ENCODE assay signal across 27 mouse cellular contexts in the genomic region with DNA sequence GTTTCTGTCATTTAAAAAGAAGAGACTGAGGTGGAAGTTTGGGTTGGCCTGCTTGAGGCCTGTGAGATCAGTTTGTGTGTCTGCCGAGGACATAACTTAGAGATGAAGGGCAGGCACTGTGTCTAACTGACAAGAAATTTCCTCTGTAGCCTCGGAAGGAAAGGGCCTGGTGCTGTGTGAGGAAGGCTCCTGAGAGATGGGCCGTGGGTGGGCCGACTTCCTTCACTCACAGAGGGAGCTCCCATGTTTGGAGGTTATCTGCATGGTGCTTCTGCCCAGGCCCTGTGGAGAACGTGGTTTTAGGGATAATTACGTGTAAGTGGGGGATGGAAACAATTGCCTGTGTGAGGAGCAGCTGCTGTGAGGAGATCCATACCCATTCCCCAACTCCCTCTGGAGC. TPM values are rescaled to one million over a fixed set of nuclear protein-coding genes. Genes with fewer than 3 reads are reported as not detected.
A peak's percentile ranks its signal among the peaks of the same experiment; 100 is the strongest.
DNase-seq lines count a peak whose midpoint lies in the region; ATAC-seq lines count a peak whose summit lies in the region.
"Had no signal": no experiment of that assay in that cellular context is flagged by ENCODE, and none has a peak within 500 bp of the region (broad histone marks: within the 10 kb centered on the region; RNA-seq: fewer than 3 reads in every experiment).

No protein-coding gene starts in this region.

- H3K27ac ChIP-seq in heart, embryonic 10.5 days, result peak overlapping the region; percentile 31; the same call in 1 of the 2 replicates
- H3K27ac ChIP-seq in heart, embryonic 11.5 days (ENCODE audit: low read depth, low read length), result no peak overlapping the region
- H3K27ac ChIP-seq in kidney, embryonic 15.5 days, result peak overlapping the region; percentile 49; the same call in 1 of the 2 replicates
- H3K27ac ChIP-seq in midbrain, embryonic 11.5 days (ENCODE audit: low read depth, low read length), result no peak overlapping the region
- H3K27ac ChIP-seq in midbrain, embryonic 16.5 days (ENCODE audit: low read length), result no peak overlapping the region
- H3K27ac ChIP-seq: hindbrain, embryonic 10.5 days; hindbrain, embryonic 15.5 days; liver, embryonic 15.5 days; lung, embryonic 15.5 days; neural tube, embryonic 15.5 days had no signal

- H3K36me3 ChIP-seq in heart, embryonic 10.5 days, result no peaks in the 10 kb centered on the region
- no peaks in the 10 kb centered on the region for H3K36me3 ChIP-seq in heart, embryonic 11.5 days (ENCODE audit: control insufficient read depth, insufficient read depth, low read length)
- H3K36me3 ChIP-seq in kidney, embryonic 15.5 days, result no peaks in the 10 kb centered on the region
- no peaks in the 10 kb centered on the region; the same call in 1 of the 2 replicates for H3K36me3 ChIP-seq in midbrain, embryonic 11.5 days (ENCODE audit: control insufficient read depth, insufficient read depth, low read length)
- H3K36me3 ChIP-seq in midbrain, embryonic 16.5 days (ENCODE audit: control insufficient read depth, insufficient read depth, low read length), result no peaks in the 10 kb centered on the region
- H3K36me3 ChIP-seq: heart, embryonic 12.5 days; hindbrain, embryonic 10.5 days; hindbrain, embryonic 15.5 days; liver, embryonic 15.5 days; lung, embryonic 15.5 days; neural tube, embryonic 15.5 days had no signal

- H3K4me1 ChIP-seq in heart, embryonic 10.5 days, result peaks cover 72% of the 10 kb centered on the region
- peaks cover 48% of the 10 kb centered on the region for H3K4me1 ChIP-seq in heart, embryonic 11.5 days (ENCODE audit: control insufficient read depth, insufficient read depth, low read length)
- H3K4me1 ChIP-seq in kidney, embryonic 15.5 days, result peaks cover 70% of the 10 kb centered on the region
- no peaks in the 10 kb centered on the region for H3K4me1 ChIP-seq in midbrain, embryonic 11.5 days (ENCODE audit: control insufficient read depth, insufficient read depth, low read length)
- peaks cover 3% of the 10 kb centered on the region; the same call in 1 of the 2 replicates for H3K4me1 ChIP-seq in midbrain, embryonic 16.5 days (ENCODE audit: control insufficient read depth, insufficient read depth, low read length)

- WGBS in heart, embryonic 10.5 days, result 29% methylated on average over 6 of the region's 6 CpGs
- 40% methylated on average over 6 of the region's 6 CpGs for whole genome bisulfite sequencing in heart, embryonic 11.5 days (ENCODE audit: insufficient replicate concordance)
- 43% methylated on average over 6 of the region's 6 CpGs for WGBS in kidney, embryonic 15.5 days
- WGBS in midbrain, embryonic 11.5 days, result 64% methylated on average over 6 of the region's 6 CpGs
- WGBS in midbrain, embryonic 16.5 days, result 75% methylated on average over 6 of the region's 6 CpGs

- no peaks in the 10 kb centered on the region for H3K9me3 ChIP-seq in heart, embryonic 10.5 days
- H3K9me3 ChIP-seq in heart, embryonic 11.5 days (replicated peaks; ENCODE audit: control insufficient read depth, low read length), result no peaks in the 10 kb centered on the region
- H3K9me3 ChIP-seq in kidney, embryonic 15.5 days (replicated peaks), result no peaks in the 10 kb centered on the region
- H3K9me3 ChIP-seq in midbrain, embryonic 11.5 days (ENCODE audit: control insufficient read depth, low read length), result no peaks in the 10 kb centered on the region
- no peaks in the 10 kb centered on the region for H3K9me3 ChIP-seq in midbrain, embryonic 16.5 days (replicated peaks; ENCODE audit: control insufficient read depth, low read length, poor library complexity, severe bottlenecking)
- H3K9me3 ChIP-seq: heart, embryonic 12.5 days; hindbrain, embryonic 10.5 days; hindbrain, embryonic 15.5 days; liver, embryonic 15.5 days; lung, embryonic 15.5 days; neural tube, embryonic 15.5 days had no signal

- H3K27me3 ChIP-seq in heart, embryonic 10.5 days (ENCODE audit: insufficient read depth, poor library complexity, severe bottlenecking), result no peaks in the 10 kb centered on the region
- no peaks in the 10 kb centered on the region for H3K27me3 ChIP-seq in heart, embryonic 11.5 days (ENCODE audit: control insufficient read depth, insufficient read depth, low read length)
- no peaks in the 10 kb centered on the region for H3K27me3 ChIP-seq in kidney, embryonic 15.5 days
- no peaks in the 10 kb centered on the region for H3K27me3 ChIP-seq in midbrain, embryonic 11.5 days (ENCODE audit: control insufficient read depth, insufficient read depth, low read length)
- H3K27me3 ChIP-seq in midbrain, embryonic 16.5 days (ENCODE audit: control insufficient read depth, insufficient read depth, low read depth, low read length), result no peaks in the 10 kb centered on the region
- H3K27me3 ChIP-seq: heart, embryonic 12.5 days; hindbrain, embryonic 15.5 days; liver, embryonic 15.5 days; lung, embryonic 15.5 days; neural tube, embryonic 15.5 days had no signal

- no peak overlapping the region for H3K4me3 ChIP-seq in heart, embryonic 10.5 days
- no peak overlapping the region for H3K4me3 ChIP-seq in heart, embryonic 11.5 days (ENCODE audit: low read depth, low read length)
- no peak overlapping the region for H3K4me3 ChIP-seq in kidney, embryonic 15.5 days (replicated peaks)
- H3K4me3 ChIP-seq in midbrain, embryonic 11.5 days (ENCODE audit: low read depth, low read length), result no peak overlapping the region
- H3K4me3 ChIP-seq in midbrain, embryonic 16.5 days (ENCODE audit: low read depth, low read length), result no peak overlapping the region
- H3K4me3 ChIP-seq: erythroblast, embryonic 14.5 days; heart, embryonic 12.5 days; hindbrain, embryonic 10.5 days; hindbrain, embryonic 15.5 days; liver, embryonic 15.5 days; lung, embryonic 15.5 days; neural tube, embryonic 15.5 days had no signal

- no peak for DNase-seq in heart, embryonic 10.5 days (ENCODE audit: low spot score)
- no peak for DNase-seq in kidney, adult 11 months
- peak; percentile 82 for DNase-seq in midbrain, embryonic 11.5 days (ENCODE audit: low spot score, missing footprints)
- DNase-seq in kidney, postnatal 25 days, result peak; percentile 29 to 60
- DNase-seq in lung, postnatal 14 days, result no peak
- DNase-seq: cerebellum, adult 2 months; cerebellum, postnatal 14 days; heart, postnatal 10 days; layer of hippocampus, postnatal 36 days; liver; lung, postnatal 36 days; midbrain, embryonic 14.5 days; retina, postnatal 1 day; right cerebral cortex, postnatal 14 days had no signal

- H3K4me2 ChIP-seq in heart, embryonic 11.5 days, result no peak overlapping the region
- H3K4me2 ChIP-seq in kidney, embryonic 15.5 days, result no peak overlapping the region
- H3K4me2 ChIP-seq in midbrain, embryonic 11.5 days, result no peak overlapping the region
- H3K4me2 ChIP-seq in midbrain, embryonic 16.5 days (ENCODE audit: low read length), result no peak overlapping the region
- H3K4me2 ChIP-seq: heart, embryonic 12.5 days; hindbrain, embryonic 15.5 days; liver, embryonic 15.5 days; lung, embryonic 15.5 days; neural tube, embryonic 15.5 days had no signal

- ATAC-seq in heart, embryonic 11.5 days (replicated peaks; ENCODE audit: insufficient number of reproducible peaks, low FRiP score, low TSS enrichment), result no peak
- no peak for ATAC-seq in kidney, embryonic 15.5 days (replicated peaks; ENCODE audit: low FRiP score)
- no peak for ATAC-seq in midbrain, embryonic 11.5 days (ENCODE audit: low FRiP score)
- ATAC-seq in midbrain, embryonic 16.5 days, result no peak
- ATAC-seq: CD4-positive, CD25-positive, alpha-beta regulatory T cell, adult 4 months; forebrain, embryonic 16.5 days; inflammation-experienced regulatory T-cells, adult 6 months had no signal

- no peak overlapping the region for H3K9ac ChIP-seq in heart, embryonic 11.5 days (ENCODE audit: low read depth, low read length)
- no peak overlapping the region for H3K9ac ChIP-seq in kidney, embryonic 15.5 days
- no peak overlapping the region for H3K9ac ChIP-seq in midbrain, embryonic 11.5 days (ENCODE audit: low read length)
- H3K9ac ChIP-seq in midbrain, embryonic 16.5 days (ENCODE audit: low read depth, low read length), result no peak overlapping the region
- H3K9ac ChIP-seq: heart, embryonic 12.5 days; hindbrain, embryonic 15.5 days; liver, embryonic 15.5 days; lung, embryonic 15.5 days; neural tube, embryonic 15.5 days had no signal

RNA-seq across cellular contexts. Expression of a gene that starts 10.6 kb away (rescaled TPM):
- 2.0 and 2.9 TPM in 2 replicates for polyA plus RNA-seq in heart, embryonic 10.5 days (2016; fragmentation: Nextera tagmentation; extraction: Ambion mirVana)
- 2.2 and 3.4 TPM in 2 replicates for polyA plus RNA-seq in heart, embryonic 11.5 days (2014; fragmentation: Nextera tagmentation; extraction: Ambion mirVana)
- polyA plus RNA-seq in kidney, embryonic 15.5 days (2015; fragmentation: Nextera tagmentation; extraction: Ambion mirVana), result 4.5 and 6.3 TPM in 2 replicates
- 3.0 and 3.7 TPM in 2 replicates for polyA plus RNA-seq in midbrain, embryonic 11.5 days (2014; fragmentation: Nextera tagmentation; extraction: Ambion mirVana)
- 0.54 and 0.81 TPM in 2 replicates for polyA plus RNA-seq in midbrain, embryonic 16.5 days (2015; fragmentation: Nextera tagmentation; extraction: Ambion mirVana)

Comparison
In these comparisons a context has a peak if more than half of its experiments do, and no peak if none do; other contexts are left out.
1. DNase-seq: peak in midbrain, embryonic 11.5 days (single experiment) and kidney, postnatal 25 days (2 of 2); none in heart, embryonic 10.5 days (single experiment), kidney, adult 11 months (single experiment) and lung, postnatal 14 days (single experiment).
2. H3K27ac ChIP-seq: peak in heart, embryonic 10.5 days (single experiment) and kidney, embryonic 15.5 days (single experiment); none in heart, embryonic 11.5 days (single experiment), midbrain, embryonic 11.5 days (single experiment) and midbrain, embryonic 16.5 days (single experiment).